Mouse (Mus musculus) lung, postnatal 0 days (tissue): ENCODE results near the gene Tmem88b. TPM values are rescaled to one million over a fixed set of nuclear protein-coding genes. Genes with fewer than 3 reads are reported as not detected.

Experiments
- ATAC-seq: fragments of 200-750 bp; cut with Nextera tagmentation; 2 replicates; pipeline ENCODE4 v1.8.0; 2017; ENCODE audit warnings: moderate library complexity
- DNase-seq: peaks from one replicate; pipeline ENCODE4 v3.0.0-alpha.2; 2016; ENCODE audit warnings: low spot score
- H3K27ac ChIP-seq: fragments of 300-500 bp; sonication (generic); 2 replicates; pipeline ENCODE4 v1.5.1; 2014; ENCODE audit warnings: antibody characterized with exemption, mild to moderate bottlenecking, low read length, mixed read lengths
- H3K27me3 ChIP-seq: fragments of 300-500 bp; sonication (generic); replicated peaks from 2 replicates; pipeline ENCODE4 v1.6.1; 2014; ENCODE audit warnings: low read length, mixed read lengths; ENCODE audit not compliant: insufficient read depth
- H3K36me3 ChIP-seq: fragments of 300-500 bp; sonication (generic); 2 replicates; pipeline ENCODE4 v1.6.1; 2014; ENCODE audit warnings: low read length, mixed read lengths; ENCODE audit not compliant: insufficient read depth
- H3K4me1 ChIP-seq: fragments of 300-500 bp; sonication (generic); 2 replicates; pipeline ENCODE4 v1.6.1; 2014; ENCODE audit warnings: antibody characterized with exemption, low read depth, low read length, mixed read lengths; ENCODE audit not compliant: insufficient read depth
- H3K4me2 ChIP-seq: fragments of 300-500 bp; sonication (generic); replicated peaks from 2 replicates; pipeline ENCODE4 v1.6.1; 2014; ENCODE audit warnings: low read depth, mild to moderate bottlenecking, low read length, moderate library complexity, mixed read lengths
- H3K4me3 ChIP-seq: fragments of 300-500 bp; sonication (generic); 2 replicates; pipeline ENCODE4 v1.5.1; 2014; ENCODE audit warnings: low read depth, low read length
- H3K9ac ChIP-seq: fragments of 300-500 bp; sonication (generic); replicated peaks from 2 replicates; pipeline ENCODE4 v1.6.1; 2014; ENCODE audit warnings: low read depth, mild to moderate bottlenecking
- H3K9me3 ChIP-seq: fragments of 300-500 bp; sonication (generic); 2 replicates; pipeline ENCODE4 v1.6.1; 2016; ENCODE audit warnings: low read length, mixed read lengths
- CTCF ChIP-seq: IDR thresholded peaks from 2 replicates; pipeline ENCODE4 v1.5.1; 2016; ENCODE audit warnings: antibody characterized with exemption, mild to moderate bottlenecking
- EP300 ChIP-seq: IDR thresholded peaks from 2 replicates; pipeline ENCODE4 v1.6.1; 2016; ENCODE audit warnings: antibody characterized with exemption, mild to moderate bottlenecking, control low read depth
- WGBS: fragments of 180-500 bp; shearing (Covaris S2); extraction: QIAGEN DNeasy Blood & Tissue Kit; methylation state at CpG from one replicate; pipeline ENCODE4 v1.1.7; 2014; 5-methylcytosine and 5-hydroxymethylcytosine counted together
- polyA plus RNA-seq: library from polyadenylated mRNA; unstranded; fragments of >200 nt; fragmentation: Nextera tagmentation; extraction: Ambion mirVana; gene quantifications from 2 replicates; pipeline ENCODE4 v1.2.1, GENCODE M21; 2015

The Tmem88b gene
- polyA plus RNA-seq, 1 experiment from 2014 or later = 0.13 TPM

DNA sequence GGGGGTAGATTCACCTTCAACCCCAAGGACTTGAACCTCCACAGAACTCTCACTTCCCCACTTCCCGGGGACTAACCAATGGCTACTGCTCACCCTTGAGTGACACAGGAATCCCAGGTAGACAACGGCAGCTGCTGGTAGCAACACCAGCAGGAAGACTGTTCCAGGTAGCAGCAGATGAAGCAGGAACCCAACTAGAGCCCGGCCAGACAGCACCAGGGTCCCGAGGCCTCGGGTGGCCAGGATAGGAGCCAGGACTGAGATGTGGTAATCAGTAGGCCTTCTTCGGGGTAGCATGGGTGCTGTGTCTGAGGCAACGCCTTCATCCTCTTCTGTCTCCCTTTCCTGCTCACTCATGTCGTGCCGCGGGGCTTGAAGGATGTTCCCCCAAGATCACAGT is 428 bp downstream of the Tmem88b start:
- Histone ChIP-seq H3K4me1 (no peaks in the 10 kb centered on the region), H3K27ac (no peak overlapping the region), H3K27me3 (no peaks in the 10 kb centered on the region), H3K4me2 (no peak overlapping the region), H3K4me3 (no peak overlapping the region), H3K9me3 (no peaks in the 10 kb centered on the region), H3K9ac (no peak overlapping the region), H3K36me3 (no peaks in the 10 kb centered on the region)
- ATAC-seq = no peak
- no peak for TF ChIP-seq EP300
- no peak for TF ChIP-seq CTCF
- no peak for DNase-seq
- 79% methylated on average over 10 of the region's 10 CpGs for WGBS

- DNase-seq (peak; percentile 85), ATAC-seq (peak; percentile 85)
- H3K4me3 ChIP-seq = peak overlapping the region; percentile 47
- H3K9me3 ChIP-seq = no peaks in the 10 kb centered on the region
- no peaks in the 10 kb centered on the region for H3K27me3 ChIP-seq
- H3K27ac ChIP-seq = peak overlapping the region; percentile 64; the same call in 1 of the 2 replicates
- H3K9ac ChIP-seq = peak overlapping the region; percentile 53
- H3K4me2 ChIP-seq = peak overlapping the region; percentile 61
- no peaks in the 10 kb centered on the region for H3K4me1 ChIP-seq
- H3K36me3 ChIP-seq = no peaks in the 10 kb centered on the region
- 3% methylated on average over 52 of the region's 52 CpGs for WGBS
- TF ChIP-seq CTCF (peak; percentile 82), EP300 (no peak)
These were observed 1.5 kb downstream of the Tmem88b start for GRCm38 (mm10) chr4:155784081-155784701.

GRCm38 (mm10) chr4:155783486-155784080 is 2.1 kb downstream of the Tmem88b start:
- Histone ChIP-seq H3K27ac (no peak overlapping the region; the same call in 1 of the 2 replicates), H3K4me3 (peak overlapping the region; percentile 47), H3K9me3 (no peaks in the 10 kb centered on the region), H3K27me3 (no peaks in the 10 kb centered on the region), H3K4me1 (no peaks in the 10 kb centered on the region), H3K9ac (no peak overlapping the region), H3K4me2 (peak overlapping the region; percentile 61), H3K36me3 (no peaks in the 10 kb centered on the region)
- ATAC-seq = no peak
- no peak for DNase-seq
- no peak for TF ChIP-seq EP300
- no peak for TF ChIP-seq CTCF
- 35% methylated on average over 16 of the region's 16 CpGs for WGBS

GRCm38 (mm10) chr4:155780895-155781294 is 4.8 kb downstream of the Tmem88b start:
- TF ChIP-seq EP300 (no peak), CTCF (no peak)
- no peaks in the 10 kb centered on the region for H3K27me3 ChIP-seq
- WGBS = 17% methylated on average over 6 of the region's 6 CpGs
- H3K36me3 ChIP-seq = no peaks in the 10 kb centered on the region
- ATAC-seq (peak; percentile 40), DNase-seq (peak; percentile 53)
- H3K4me3 ChIP-seq = no peak overlapping the region
- H3K9ac ChIP-seq = no peak overlapping the region
- H3K4me1 ChIP-seq = 0 out of 2 replicates have a peak, but pooled peaks cover 4% of the 10 kb centered on the region
- H3K27ac ChIP-seq = peak overlapping the region; percentile 20; the same call in 1 of the 2 replicates
- no peaks in the 10 kb centered on the region for H3K9me3 ChIP-seq
- no peak overlapping the region for H3K4me2 ChIP-seq

DNA sequence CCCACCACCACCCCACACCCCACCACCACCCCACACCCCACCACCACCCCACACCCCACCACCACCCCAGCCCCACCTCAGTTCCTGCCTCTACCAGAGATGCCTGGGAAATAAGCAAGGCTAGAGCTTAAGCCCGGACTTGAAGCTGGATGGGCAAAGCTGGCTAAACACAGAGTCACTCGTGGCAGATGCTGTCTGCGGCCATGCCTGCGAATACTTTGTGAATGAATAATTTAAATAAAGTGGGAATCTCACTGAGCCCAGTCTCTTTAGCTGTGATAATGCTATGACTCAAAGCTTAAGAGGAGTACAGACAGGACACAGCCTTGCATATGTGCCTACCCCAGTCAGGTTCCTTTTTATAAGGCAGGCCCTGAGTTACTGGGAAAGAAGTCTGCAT is 6.2 kb downstream of the Tmem88b start:
- Histone ChIP-seq H3K27me3 (no peaks in the 10 kb centered on the region), H3K36me3 (no peaks in the 10 kb centered on the region), H3K4me2 (no peak overlapping the region), H3K9me3 (no peaks in the 10 kb centered on the region), H3K27ac (no peak overlapping the region), H3K9ac (no peak overlapping the region), H3K4me1 (peaks cover 11% of the 10 kb centered on the region), H3K4me3 (no peak overlapping the region)
- DNase-seq (no peak), ATAC-seq (no peak)
- WGBS = 82% methylated on average over 4 of the region's 4 CpGs
- TF ChIP-seq CTCF = no peak
- no peak for TF ChIP-seq EP300

- ATAC-seq = no peak
- Histone ChIP-seq H3K27ac (0 out of 2 replicates have a peak overlapping the region, but pooled peaks have one; percentile 23), H3K4me2 (no peak overlapping the region), H3K27me3 (0 out of 2 replicates have a peak, but pooled peaks cover 4% of the 10 kb centered on the region), H3K4me1 (peaks cover 15% of the 10 kb centered on the region), H3K4me3 (no peak overlapping the region), H3K9me3 (no peaks in the 10 kb centered on the region), H3K9ac (no peak overlapping the region), H3K36me3 (no peaks in the 10 kb centered on the region)
- 38% methylated on average over 2 of the region's 2 CpGs for WGBS
- DNase-seq = no peak
- TF ChIP-seq EP300 = no peak
- TF ChIP-seq CTCF = no peak
These were observed 7.9 kb downstream of the Tmem88b start for GRCm38 (mm10) chr4:155777816-155778215.
